Mouse (Mus musculus): ENCODE results near the gene Ptprm. TPM values are rescaled to one million over a fixed set of nuclear protein-coding genes. Genes with fewer than 3 reads are reported as not detected.

Ptprm gene
- polyA plus RNA-seq, 1 experiment from 2014 or later, result 1.4 TPM

DNA sequence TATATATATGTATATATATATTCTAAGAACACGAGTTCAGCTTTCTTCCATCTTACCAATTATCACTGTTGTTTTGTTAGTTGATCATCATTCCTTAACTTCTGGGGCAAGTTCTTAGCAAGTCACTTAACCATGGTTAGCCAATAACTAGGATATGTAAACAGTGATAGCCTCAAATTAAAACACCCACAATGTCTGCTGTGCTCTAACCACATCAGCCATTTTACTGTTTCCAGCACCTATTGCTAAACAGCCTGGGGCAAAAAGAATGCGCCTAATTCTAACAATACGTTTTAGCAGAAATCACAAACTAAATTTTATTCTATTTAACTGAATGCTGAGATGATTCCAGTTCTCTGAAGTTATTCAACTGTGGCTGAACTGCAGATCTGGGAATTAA is 320.7 kb downstream of the Ptprm start:
- ATAC-seq (no peak), DNase-seq (no peak)
- H3K27me3 ChIP-seq (ENCODE audit: insufficient read depth, low read length), result no peaks in the 10 kb centered on the region
- H3K27ac ChIP-seq (ENCODE audit: low read depth), result no peak overlapping the region
- TF ChIP-seq CTCF (IDR thresholded peaks at IDR 0.05; ENCODE audit: low read depth), result no peak
- no peak for TF ChIP-seq EP300 (IDR thresholded peaks at IDR 0.05; ENCODE audit: low read depth)
- H3K4me1 ChIP-seq (ENCODE audit: insufficient read depth), result no peaks in the 10 kb centered on the region
- no peak overlapping the region for H3K4me3 ChIP-seq (ENCODE audit: low read depth, low read length)
- WGBS (ENCODE audit: insufficient replicate concordance), result 82% methylated on average over 3 of the region's 3 CpGs
- H3K9me3 ChIP-seq (ENCODE audit: low read length), result no peaks in the 10 kb centered on the region
- no peak overlapping the region for H3K9ac ChIP-seq (replicated peaks)
- no peaks in the 10 kb centered on the region for H3K36me3 ChIP-seq (replicated peaks; ENCODE audit: insufficient read depth, low read length)
- H3K4me2 ChIP-seq (ENCODE audit: low read depth, low read length), result no peak overlapping the region

DNA sequence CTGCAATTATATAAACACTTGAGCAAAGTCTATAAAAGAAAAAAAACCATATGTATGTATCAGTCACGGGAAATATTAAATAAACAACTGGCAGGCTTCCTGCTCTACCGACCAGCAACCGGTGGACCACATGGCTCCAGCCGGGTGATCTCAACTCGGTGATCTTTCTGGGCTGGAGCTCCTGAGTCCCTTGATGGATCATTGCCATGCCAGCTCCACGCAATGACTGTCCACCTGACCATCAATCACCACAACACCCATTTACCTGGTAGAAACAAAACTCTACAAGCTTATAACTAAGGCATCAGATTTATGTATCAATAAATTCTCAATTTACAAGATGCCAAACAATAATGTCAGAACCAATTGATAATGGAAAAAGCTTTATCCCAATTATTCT is 322.2 kb downstream of the Ptprm start:
- no peak for DNase-seq
- no peak overlapping the region for H3K9ac ChIP-seq (replicated peaks)
- H3K9me3 ChIP-seq (ENCODE audit: low read length), result no peaks in the 10 kb centered on the region
- ATAC-seq, result no peak
- H3K4me3 ChIP-seq (ENCODE audit: low read depth, low read length), result no peak overlapping the region
- 87% methylated on average over 6 of the region's 6 CpGs for WGBS (ENCODE audit: insufficient replicate concordance)
- H3K4me1 ChIP-seq (ENCODE audit: insufficient read depth), result no peaks in the 10 kb centered on the region
- no peak for TF ChIP-seq CTCF (IDR thresholded peaks at IDR 0.05; ENCODE audit: low read depth)
- TF ChIP-seq EP300 (IDR thresholded peaks at IDR 0.05; ENCODE audit: low read depth), result no peak
- no peak overlapping the region for H3K4me2 ChIP-seq (ENCODE audit: low read depth, low read length)
- no peaks in the 10 kb centered on the region for H3K27me3 ChIP-seq (ENCODE audit: insufficient read depth, low read length)
- H3K27ac ChIP-seq (ENCODE audit: low read depth), result no peak overlapping the region
- H3K36me3 ChIP-seq (replicated peaks; ENCODE audit: insufficient read depth, low read length), result no peaks in the 10 kb centered on the region

GRCm38 (mm10) chr17:67031341-67031740 is 322.9 kb downstream of the Ptprm start:
- no peaks in the 10 kb centered on the region for H3K9me3 ChIP-seq (ENCODE audit: low read length)
- H3K4me3 ChIP-seq (ENCODE audit: low read depth, low read length), result no peak overlapping the region
- ATAC-seq, result no peak
- no peaks in the 10 kb centered on the region for H3K27me3 ChIP-seq (ENCODE audit: insufficient read depth, low read length)
- no peak for TF ChIP-seq EP300 (IDR thresholded peaks at IDR 0.05; ENCODE audit: low read depth)
- no peak for TF ChIP-seq CTCF (IDR thresholded peaks at IDR 0.05; ENCODE audit: low read depth)
- DNase-seq, result no peak
- WGBS (ENCODE audit: insufficient replicate concordance), result 58% methylated on average over 4 of the region's 4 CpGs
- no peaks in the 10 kb centered on the region for H3K36me3 ChIP-seq (replicated peaks; ENCODE audit: insufficient read depth, low read length)
- H3K4me1 ChIP-seq (ENCODE audit: insufficient read depth), result no peaks in the 10 kb centered on the region
- no peak overlapping the region for H3K27ac ChIP-seq (ENCODE audit: low read depth)
- no peak overlapping the region for H3K9ac ChIP-seq (replicated peaks)
- H3K4me2 ChIP-seq (ENCODE audit: low read depth, low read length), result no peak overlapping the region

- Histone ChIP-seq H3K4me2 (ENCODE audit: low read depth, low read length) (no peak overlapping the region), H3K36me3 (replicated peaks; ENCODE audit: insufficient read depth, low read length) (no peaks in the 10 kb centered on the region), H3K9me3 (ENCODE audit: low read length) (no peaks in the 10 kb centered on the region), H3K27ac (ENCODE audit: low read depth) (no peak overlapping the region), H3K4me3 (ENCODE audit: low read depth, low read length) (no peak overlapping the region), H3K9ac (replicated peaks) (no peak overlapping the region), H3K4me1 (ENCODE audit: insufficient read depth) (no peaks in the 10 kb centered on the region), H3K27me3 (ENCODE audit: insufficient read depth, low read length) (no peaks in the 10 kb centered on the region)
- DNase-seq (no peak), ATAC-seq (no peak)
- 87% methylated on average over 9 of the region's 9 CpGs for WGBS (ENCODE audit: insufficient replicate concordance)
- no peak for TF ChIP-seq EP300 (IDR thresholded peaks at IDR 0.05; ENCODE audit: low read depth)
- no peak for TF ChIP-seq CTCF (IDR thresholded peaks at IDR 0.05; ENCODE audit: low read depth)
These were observed 327.0 kb downstream of the Ptprm start for GRCm38 (mm10) chr17:67027274-67027673.

DNA sequence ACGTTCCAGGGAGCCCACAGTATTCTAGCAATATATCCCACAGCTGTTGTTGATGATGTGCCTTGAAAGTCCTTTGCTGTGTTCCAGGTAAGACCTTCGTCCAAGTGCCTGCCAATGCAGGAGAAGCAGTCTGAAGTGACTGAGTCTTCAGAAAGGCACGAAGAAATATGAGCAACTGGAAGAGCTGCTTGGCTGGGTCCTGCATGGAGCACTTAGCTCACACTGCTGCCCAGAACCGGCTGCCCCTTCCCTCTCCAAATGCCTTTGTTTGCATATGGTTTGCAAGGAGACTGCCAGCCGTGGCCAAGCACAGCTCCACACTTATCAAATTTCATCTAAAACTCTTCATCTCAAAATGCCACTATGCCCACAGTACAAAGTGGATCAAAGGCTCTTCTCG is 337.8 kb downstream of the Ptprm start:
- no peaks in the 10 kb centered on the region for H3K27me3 ChIP-seq (ENCODE audit: insufficient read depth, low read length)
- H3K9ac ChIP-seq (replicated peaks), result no peak overlapping the region
- DNase-seq, result no peak
- no peaks in the 10 kb centered on the region for H3K9me3 ChIP-seq (ENCODE audit: low read length)
- no peak for TF ChIP-seq EP300 (IDR thresholded peaks at IDR 0.05; ENCODE audit: low read depth)
- no peak for TF ChIP-seq CTCF (IDR thresholded peaks at IDR 0.05; ENCODE audit: low read depth)
- H3K4me3 ChIP-seq (ENCODE audit: low read depth, low read length), result no peak overlapping the region
- H3K4me1 ChIP-seq (ENCODE audit: insufficient read depth), result no peaks in the 10 kb centered on the region
- H3K4me2 ChIP-seq (ENCODE audit: low read depth, low read length), result no peak overlapping the region
- ATAC-seq, result no peak
- no peak overlapping the region for H3K27ac ChIP-seq (ENCODE audit: low read depth)
- H3K36me3 ChIP-seq (replicated peaks; ENCODE audit: insufficient read depth, low read length), result no peaks in the 10 kb centered on the region
- WGBS (ENCODE audit: insufficient replicate concordance), result 74% methylated on average over 6 of the region's 6 CpGs

DNA sequence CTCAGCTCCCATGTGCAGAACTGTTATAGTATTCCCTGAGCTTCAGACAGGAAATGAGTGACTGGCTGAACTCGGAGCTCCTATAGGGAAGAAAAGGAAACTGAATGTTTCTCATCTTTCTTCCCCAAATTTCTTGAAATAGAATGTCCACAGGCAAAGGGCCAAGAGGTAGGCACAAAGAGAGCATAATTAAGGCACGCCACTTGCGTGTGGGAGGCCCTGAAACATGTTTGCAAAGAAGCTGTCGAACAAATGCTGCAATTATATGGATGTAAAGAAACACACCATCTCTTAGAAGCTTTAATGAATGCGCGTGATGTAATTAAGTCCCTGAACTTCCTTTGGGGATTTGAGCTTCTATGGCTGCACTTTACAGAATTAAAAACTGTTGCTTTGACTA is 341.0 kb downstream of the Ptprm start:
- Histone ChIP-seq H3K4me3 (ENCODE audit: low read depth, low read length) (no peak overlapping the region), H3K9me3 (ENCODE audit: low read length) (no peaks in the 10 kb centered on the region), H3K4me2 (ENCODE audit: low read depth, low read length) (no peak overlapping the region), H3K36me3 (replicated peaks; ENCODE audit: insufficient read depth, low read length) (no peaks in the 10 kb centered on the region), H3K9ac (replicated peaks) (no peak overlapping the region), H3K27ac (ENCODE audit: low read depth) (no peak overlapping the region), H3K27me3 (ENCODE audit: insufficient read depth, low read length) (no peaks in the 10 kb centered on the region), H3K4me1 (ENCODE audit: insufficient read depth) (no peaks in the 10 kb centered on the region)
- DNase-seq (no peak), ATAC-seq (no peak)
- WGBS (ENCODE audit: insufficient replicate concordance), result 72% methylated on average over 6 of the region's 6 CpGs
- TF ChIP-seq CTCF (IDR thresholded peaks at IDR 0.05; ENCODE audit: low read depth), result no peak
- TF ChIP-seq EP300 (IDR thresholded peaks at IDR 0.05; ENCODE audit: low read depth), result no peak
